8 mouse cellular contexts compared by ENCODE assay signal in the genomic region with DNA sequence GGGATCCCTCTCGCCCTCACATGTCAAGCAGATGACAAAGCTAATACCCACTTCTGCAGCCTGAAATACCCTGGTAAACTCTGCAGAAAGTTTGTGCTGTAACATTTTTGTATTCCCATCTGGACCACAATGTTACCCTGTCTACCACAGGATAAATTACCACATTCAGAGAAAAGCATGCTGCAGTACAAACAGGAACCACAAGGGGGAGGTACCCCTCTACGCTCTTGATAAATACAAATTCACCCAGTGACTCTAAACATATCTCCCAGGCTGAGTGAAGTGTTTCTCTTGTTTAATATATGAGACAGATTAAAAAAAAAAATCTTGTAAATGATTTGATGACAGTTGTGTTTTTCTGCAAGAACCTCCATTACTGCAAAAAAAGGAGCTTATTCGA.
DNase-seq lines count a peak whose midpoint lies in the region; ATAC-seq and TF ChIP-seq lines count a peak whose summit lies in the region.
"Not testable (repeated sequence)": the region's sequence is repeated elsewhere in the genome, so short reads cannot be mapped to it uniquely, and the experiment has no call there.

No protein-coding gene starts in this region.

- H3K36me3 ChIP-seq in heart, postnatal 0 days (replicated peaks; ENCODE audit: control insufficient read depth, insufficient read depth, low read length); liver, embryonic 14.5 days (replicated peaks; ENCODE audit: control insufficient read depth, insufficient read depth, low read depth); midbrain, postnatal 0 days (ENCODE audit: insufficient read depth, low read length): not testable (repeated sequence)

- H3K4me2 ChIP-seq in heart, postnatal 0 days (ENCODE audit: low read depth, low read length); liver, embryonic 14.5 days (ENCODE audit: low read depth); midbrain, postnatal 0 days (ENCODE audit: low read depth, low read length, poor library complexity, severe bottlenecking): not testable (repeated sequence)

- not testable (repeated sequence) for H3K9me3 ChIP-seq in heart, postnatal 0 days (replicated peaks; ENCODE audit: control insufficient read depth, low read length); liver, embryonic 14.5 days (ENCODE audit: control insufficient read depth, low read length); midbrain, postnatal 0 days (ENCODE audit: low read length)

- H3K4me1 ChIP-seq in heart, postnatal 0 days (ENCODE audit: control insufficient read depth, insufficient read depth); liver, embryonic 14.5 days (replicated peaks; ENCODE audit: control insufficient read depth in 2 of 2, insufficient read depth in 2 of 2, low read length in 1 of 2); midbrain, postnatal 0 days (ENCODE audit: insufficient read depth, low read length): not testable (repeated sequence)

- not testable (repeated sequence) for H3K4me3 ChIP-seq in heart, postnatal 0 days (ENCODE audit: low read depth, low read length); liver, embryonic 14.5 days (ENCODE audit: insufficient read depth in 1 of 2, low read depth in 2 of 2, low read length in 2 of 2); midbrain, postnatal 0 days (ENCODE audit: low read depth, low read length)

- H3K27ac ChIP-seq in heart, postnatal 0 days (ENCODE audit: low read depth); liver, embryonic 14.5 days; midbrain, postnatal 0 days (ENCODE audit: low read depth, low read length): not testable (repeated sequence)

- not testable (repeated sequence) for H3K27me3 ChIP-seq in heart, postnatal 0 days (ENCODE audit: control insufficient read depth, insufficient read depth, low read length); liver, embryonic 14.5 days (ENCODE audit: control insufficient read depth, insufficient read depth, low read length); midbrain, postnatal 0 days (ENCODE audit: insufficient read depth, low read length)

- TF ChIP-seq CTCF in heart, postnatal 0 days (IDR thresholded peaks at IDR 0.05; ENCODE audit: low read depth): peak; percentile 42
- TF ChIP-seq CTCF in liver, embryonic 14.5 days (IDR thresholded peaks at IDR 0.05; ENCODE audit: low read depth): peak; percentile 61
- peak; percentile 53 for TF ChIP-seq CTCF in midbrain, postnatal 0 days (IDR thresholded peaks at IDR 0.05)

- not testable (repeated sequence) for ATAC-seq in heart, postnatal 0 days (ENCODE audit: insufficient read depth, low read depth); liver, embryonic 14.5 days (ENCODE audit: insufficient read depth); midbrain, postnatal 0 days (ENCODE audit: low FRiP score)

- not testable (repeated sequence) for H3K9ac ChIP-seq in heart, postnatal 0 days (replicated peaks; ENCODE audit: low read depth, low read length); liver, embryonic 14.5 days (replicated peaks); midbrain, postnatal 0 days (replicated peaks; ENCODE audit: low read length, poor library complexity, severe bottlenecking)

- TF ChIP-seq EP300 in heart, postnatal 0 days (IDR thresholded peaks at IDR 0.05; ENCODE audit: low read depth); liver, embryonic 14.5 days (IDR thresholded peaks at IDR 0.05; ENCODE audit: low read depth): not testable (repeated sequence)

- WGBS in heart, postnatal 0 days: 70% methylated on average over 3 of the region's 3 CpGs
- WGBS in liver, embryonic 14.5 days (ENCODE audit: insufficient replicate concordance): 59% methylated on average over 3 of the region's 3 CpGs
- 75% methylated on average over 3 of the region's 3 CpGs for WGBS in midbrain, postnatal 0 days

- peak; percentile 27 for DNase-seq in A20 (ENCODE audit: low read depth, low spot score)
- DNase-seq in MEL-GATA-1-ER (ENCODE audit: extremely low read depth, low read depth): peak; percentile 33
- DNase-seq in embryo, embryonic 11 days: peak; percentile 24
- not testable (repeated sequence) for DNase-seq in heart, postnatal 0 days (ENCODE audit: low spot score)
- peak; percentile 2 for DNase-seq in kidney, adult 9 months
- peak in 1 of 3 experiments; percentile 23 for DNase-seq in liver, embryonic 14.5 days (ENCODE audit: low read depth in 3 of 3, low spot score in 3 of 3)
- DNase-seq in midbrain, postnatal 0 days (ENCODE audit: low spot score): peak; percentile 26
- peak; percentile 17 to 59 for DNase-seq in thymus, postnatal 10 days (ENCODE audit: low spot score in 2 of 2)
